Mouse (Mus musculus) inflammation-experienced regulatory T-cells, adult 16 weeks (primary cell): ENCODE results near the gene Ubald1. TPM values are rescaled to one million over a fixed set of nuclear protein-coding genes. Genes with fewer than 3 reads are reported as not detected.

ENCODE experiments used
- polyA plus RNA-seq: library from polyadenylated mRNA; unstranded; fragments of 100-300 nt; shearing (Covaris generic); gene quantifications from one replicate; pipeline ENCODE4 v1.2.1, GENCODE M21; 2017

Ubald1 gene
- polyA plus RNA-seq, result 53.9 TPM

GRCm38 (mm10) chr16:4880136-4880825 is at the start of gene Ubald1:
Ubald1 (minus strand) TSS chr16:4880315.

GRCm38 (mm10) chr16:4885760-4886689 is 5.9 kb upstream of the Ubald1 start, which contains the start of gene Mgrn1:
Mgrn1 (plus strand) TSS chr16:4886249.

DNA sequence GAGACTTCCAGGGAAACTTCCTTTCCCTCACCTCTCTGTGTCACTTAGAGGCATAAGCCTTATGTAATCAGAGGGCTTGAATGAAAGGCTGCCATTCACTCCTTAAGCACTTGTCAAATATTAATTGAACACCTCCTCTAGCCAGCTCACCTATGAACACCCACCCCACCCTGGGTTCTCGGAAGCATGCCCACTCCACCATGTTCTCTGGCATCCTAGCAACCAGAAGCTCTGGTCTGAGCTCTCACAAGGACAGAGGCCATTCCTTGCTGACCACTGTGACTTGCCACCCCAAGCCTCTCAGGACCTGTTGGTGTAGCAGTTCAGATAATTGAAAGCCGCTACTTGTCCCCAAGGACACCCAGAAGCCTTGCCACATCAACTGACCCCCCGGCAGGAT is 44.9 kb downstream of the Ubald1 start, which contains the start of gene 4930562C15Rik:
TSS of gene 4930562C15Rik (plus strand) at position 226 of the 400 bp plus-strand sequence.

Other genes starting within 250 kb of the Ubald1 start
- gene Vasn, start 240.4 kb downstream of the Ubald1 start, polyA plus RNA-seq, result 0.96 TPM
- gene Dnaja3, start 240.3 kb downstream of the Ubald1 start, polyA plus RNA-seq, result 68.3 TPM
- 180 TPM for gene Coro7, start 200.5 kb downstream of the Ubald1 start, polyA plus RNA-seq
- gene Nmral1, start 161.0 kb downstream of the Ubald1 start, polyA plus RNA-seq, result 9.6 TPM
- 104 TPM for gene Hmox2, start 154.0 kb downstream of the Ubald1 start, polyA plus RNA-seq
- gene Cdip1, start 90.0 kb downstream of the Ubald1 start, polyA plus RNA-seq, result 45.5 TPM
- 0.35 TPM for gene 4930562C15Rik, start 44.9 kb downstream of the Ubald1 start, polyA plus RNA-seq
- 80.7 TPM for gene Mgrn1, start 5.9 kb upstream of the Ubald1 start, polyA plus RNA-seq
- gene Nudt16l1, start 58.4 kb upstream of the Ubald1 start, polyA plus RNA-seq, result 163 TPM
- 96.9 TPM for gene Anks3, start 83.9 kb upstream of the Ubald1 start, polyA plus RNA-seq
- not detected for gene Sept12, start 117.5 kb upstream of the Ubald1 start, polyA plus RNA-seq
- gene Smim22, start 127.0 kb upstream of the Ubald1 start, polyA plus RNA-seq, result not detected
- gene Rogdi, start 133.2 kb upstream of the Ubald1 start, polyA plus RNA-seq, result 24.5 TPM
- gene Glyr1, start 169.5 kb upstream of the Ubald1 start, polyA plus RNA-seq, result 188 TPM
- 16.7 TPM for gene Ubn1, start 169.7 kb upstream of the Ubald1 start, polyA plus RNA-seq